In genomic region chr10:39385259-39385658, GRCm38 (mm10) we compare ENCODE assay signal across 22 mouse cellular contexts. TPM values are rescaled to one million over a fixed set of nuclear protein-coding genes. Genes with fewer than 3 reads are reported as not detected.
DNase-seq lines count a peak whose midpoint lies in the region; ATAC-seq lines count a peak whose summit lies in the region.
"Had no signal": no experiment of that assay in that cellular context is flagged by ENCODE, and none has a peak within 500 bp of the region (broad histone marks: within the 10 kb centered on the region; RNA-seq: fewer than 3 reads in every experiment).

No protein-coding gene starts in this region.

- ATAC-seq in frontal cortex, adult (ENCODE audit: low TSS enrichment) = peak; percentile 51; the same call in 1 of the 2 replicates
- no peak for ATAC-seq in heart, embryonic 12.5 days (ENCODE audit: insufficient number of reproducible peaks, low FRiP score)
- ATAC-seq in heart, embryonic 14.5 days (ENCODE audit: insufficient number of reproducible peaks, insufficient read depth, low FRiP score, low read depth) = no peak
- ATAC-seq: activated CD4-positive, CD25-positive, alpha-beta regulatory T cell, adult 4 months; CD4-positive, CD25-positive, alpha-beta regulatory T cell, adult 4 months; forebrain, embryonic 13.5 days; Patski had no signal

- no peak overlapping the region for H3K4me3 ChIP-seq in heart, embryonic 12.5 days
- no peak overlapping the region for H3K4me3 ChIP-seq in heart, embryonic 14.5 days (ENCODE audit: control insufficient read depth in 1 of 2, insufficient read depth in 1 of 2, low read depth in 1 of 2, low read length in 2 of 2)
- H3K4me3 ChIP-seq: embryonic facial prominence, embryonic 10.5 days; embryonic facial prominence, embryonic 12.5 days; forebrain, embryonic 13.5 days; forebrain, embryonic 15.5 days had no signal

- no peak overlapping the region for H3K9ac ChIP-seq in heart, embryonic 12.5 days
- no peak overlapping the region for H3K9ac ChIP-seq in heart, embryonic 14.5 days (ENCODE audit: low read length)
- H3K9ac ChIP-seq: embryonic facial prominence, embryonic 12.5 days; forebrain, embryonic 15.5 days had no signal

- peaks cover 53% of the 10 kb centered on the region for H3K4me1 ChIP-seq in heart, embryonic 12.5 days (replicated peaks)
- H3K4me1 ChIP-seq in heart, embryonic 14.5 days (ENCODE audit: control insufficient read depth in 2 of 2, insufficient read depth in 2 of 2, low read length in 2 of 2) = peaks cover 24 to 48% of the 10 kb centered on the region in 2 experiments

- intact Hi-C loops in heart, postnatal 36 days (cut with DNase I) = no loop called here
- intact Hi-C loops in heart, postnatal 14 days (cut with DNase I) = no loop called here

- no peaks in the 10 kb centered on the region for H3K9me3 ChIP-seq in heart, embryonic 12.5 days (replicated peaks)
- no peaks in the 10 kb centered on the region for H3K9me3 ChIP-seq in heart, embryonic 14.5 days (ENCODE audit: control insufficient read depth, low read length)
- H3K9me3 ChIP-seq: embryonic facial prominence, embryonic 10.5 days; embryonic facial prominence, embryonic 12.5 days; forebrain, embryonic 13.5 days; forebrain, embryonic 15.5 days had no signal

- peak overlapping the region; percentile 21; the same call in 1 of the 2 replicates for H3K4me2 ChIP-seq in heart, embryonic 12.5 days
- H3K4me2 ChIP-seq in heart, embryonic 14.5 days (ENCODE audit: low read length) = 0 out of 2 replicates have a peak overlapping the region, but pooled peaks have one; percentile 11
- H3K4me2 ChIP-seq: embryonic facial prominence, embryonic 12.5 days; forebrain, embryonic 13.5 days; forebrain, embryonic 15.5 days had no signal

- WGBS in heart, embryonic 12.5 days = 55% methylated on average over 8 of the region's 8 CpGs
- WGBS in heart, embryonic 14.5 days = 60% methylated on average over 8 of the region's 8 CpGs

- DNase-seq in frontal cortex, postnatal 25 days (ENCODE audit: low spot score in 2 of 2) = no peak
- no peak for DNase-seq in heart, postnatal 36 days
- DNase-seq in heart, postnatal 14 days = no peak
- DNase-seq: adrenal gland, adult 8-10 months; adrenal gland, postnatal 14 days; adrenal gland, postnatal 36 days; B cell, adult 2 months; cerebellum, adult 11-12 months; cerebellum, adult 2 months; cerebellum, adult 9-10 months; cerebellum, postnatal 10 days had no signal

- H3K27ac ChIP-seq in heart, embryonic 12.5 days (ENCODE audit: poor library complexity, severe bottlenecking) = no peak overlapping the region
- H3K27ac ChIP-seq in heart, embryonic 14.5 days (replicated peaks in 1 of 2; ENCODE audit: control insufficient read depth in 1 of 2, insufficient read depth in 1 of 2, low read depth in 2 of 2, low read length in 2 of 2) = no peak overlapping the region
- H3K27ac ChIP-seq: embryonic facial prominence, embryonic 10.5 days; embryonic facial prominence, embryonic 12.5 days; forebrain, embryonic 13.5 days had no signal

- no peaks in the 10 kb centered on the region for H3K27me3 ChIP-seq in heart, embryonic 12.5 days (replicated peaks)
- no peaks in the 10 kb centered on the region for H3K27me3 ChIP-seq in heart, embryonic 14.5 days (ENCODE audit: control insufficient read depth, insufficient read depth, low read length)
- H3K27me3 ChIP-seq: CH12.LX; embryonic facial prominence, embryonic 12.5 days; forebrain, embryonic 13.5 days; forebrain, embryonic 15.5 days; Patski had no signal

- H3K36me3 ChIP-seq in heart, embryonic 12.5 days = no peaks in the 10 kb centered on the region
- H3K36me3 ChIP-seq in heart, embryonic 14.5 days (ENCODE audit: control insufficient read depth, insufficient read depth, low read length) = no peaks in the 10 kb centered on the region
- H3K36me3 ChIP-seq: embryonic facial prominence, embryonic 12.5 days; forebrain, embryonic 15.5 days had no signal

RNA-seq across cellular contexts. Expression of gene Fyn, which starts 16.6 kb away (rescaled TPM):
- polyA plus RNA-seq in heart, embryonic 12.5 days (2016; fragmentation: Nextera tagmentation; extraction: Ambion mirVana) = 18.0 and 18.7 TPM in 2 replicates
- 10 to 100 TPM; 32.1 to 35.1 TPM for total RNA-seq in heart, postnatal 36 days (2021)
- polyA plus RNA-seq in heart, embryonic 14.5 days (2014; fragmentation: Nextera tagmentation; extraction: Ambion mirVana) = 20.3 and 22.2 TPM in 2 replicates
- total RNA-seq in heart, postnatal 14 days (2021) = 10 to 100 TPM; 37.7 to 41.7 TPM
